Mouse (Mus musculus): ENCODE data around the gene Taar5. TPM values are rescaled to one million over a fixed set of nuclear protein-coding genes. Genes with fewer than 3 reads are reported as not detected.

Gene Taar5
- polyA plus RNA-seq, 1 experiment from 2014 or later = not detected

GRCm38 (mm10) chr10:23949508-23950005, 20.9 kb upstream of the Taar5 start, which contains the start of gene Taar3:
Gene Taar3 (plus strand): TSS chr10:23949558.
- no peaks in the 10 kb centered on the region for H3K4me1 ChIP-seq (ENCODE audit: insufficient read depth)
- H3K9ac ChIP-seq = no peak within 1 kb of the TSS
- no peaks in the 10 kb centered on the region for H3K36me3 ChIP-seq (ENCODE audit: insufficient read depth)
- H3K27ac ChIP-seq (ENCODE audit: low read depth) = no peak within 1 kb of the TSS
- no peak within 1 kb of the TSS for H3K4me2 ChIP-seq
- ATAC-seq (ENCODE audit: insufficient read depth) (no peak), DNase-seq (no peak)
- no peak for TF ChIP-seq CTCF (IDR thresholded peaks at IDR 0.05; ENCODE audit: low read depth)
- H3K27me3 ChIP-seq (ENCODE audit: insufficient read depth, low read length) = no peaks in the 10 kb centered on the region
- no peak within 1 kb of the TSS for H3K4me3 ChIP-seq (ENCODE audit: low read depth, low read length)
- H3K9me3 ChIP-seq (ENCODE audit: low read depth, low read length) = no peaks in the 10 kb centered on the region
- WGBS = 83% methylated on average over 16 of the region's 16 CpGs

- H3K4me1 ChIP-seq (ENCODE audit: insufficient read depth) = no peaks in the 10 kb centered on the region
- WGBS = 63% methylated on average over 6 of the region's 6 CpGs
- no peak for DNase-seq
- H3K27ac ChIP-seq (ENCODE audit: low read depth) = no peak overlapping the region
- no peak overlapping the region for H3K9ac ChIP-seq
- no peak overlapping the region for H3K4me2 ChIP-seq
- no peaks in the 10 kb centered on the region for H3K27me3 ChIP-seq (ENCODE audit: insufficient read depth, low read length)
- no peak overlapping the region for H3K4me3 ChIP-seq (ENCODE audit: low read depth, low read length)
- H3K9me3 ChIP-seq (ENCODE audit: low read depth, low read length) = no peaks in the 10 kb centered on the region
- H3K36me3 ChIP-seq (ENCODE audit: insufficient read depth) = no peaks in the 10 kb centered on the region
- ATAC-seq (ENCODE audit: insufficient read depth) = no peak
- no peak for TF ChIP-seq CTCF (IDR thresholded peaks at IDR 0.05; ENCODE audit: low read depth)
Measured at GRCm38 (mm10) chr10:23951714-23952113, 18.8 kb upstream of the Taar5 start.

- no peak for ATAC-seq (ENCODE audit: insufficient read depth)
- H3K4me2 ChIP-seq = no peak overlapping the region
- no peak for TF ChIP-seq CTCF (IDR thresholded peaks at IDR 0.05; ENCODE audit: low read depth)
- H3K4me1 ChIP-seq (ENCODE audit: insufficient read depth) = no peaks in the 10 kb centered on the region
- H3K9ac ChIP-seq = no peak overlapping the region
- DNase-seq = peak; percentile 16
- H3K4me3 ChIP-seq (ENCODE audit: low read depth, low read length) = no peak overlapping the region
- H3K9me3 ChIP-seq (ENCODE audit: low read depth, low read length) = no peaks in the 10 kb centered on the region
- no peaks in the 10 kb centered on the region for H3K36me3 ChIP-seq (ENCODE audit: insufficient read depth)
- no peak overlapping the region for H3K27ac ChIP-seq (ENCODE audit: low read depth)
- WGBS = 41% methylated on average over 3 of the region's 3 CpGs
- no peaks in the 10 kb centered on the region for H3K27me3 ChIP-seq (ENCODE audit: insufficient read depth, low read length)
Measured at GRCm38 (mm10) chr10:23959071-23959470, 11.4 kb upstream of the Taar5 start.

GRCm38 (mm10) chr10:23960444-23960915, 10.0 kb upstream of the Taar5 start, which contains the start of gene Taar4:
Gene Taar4 (plus strand): TSS chr10:23960494.
- no peak within 1 kb of the TSS for H3K27ac ChIP-seq (ENCODE audit: low read depth)

DNA sequence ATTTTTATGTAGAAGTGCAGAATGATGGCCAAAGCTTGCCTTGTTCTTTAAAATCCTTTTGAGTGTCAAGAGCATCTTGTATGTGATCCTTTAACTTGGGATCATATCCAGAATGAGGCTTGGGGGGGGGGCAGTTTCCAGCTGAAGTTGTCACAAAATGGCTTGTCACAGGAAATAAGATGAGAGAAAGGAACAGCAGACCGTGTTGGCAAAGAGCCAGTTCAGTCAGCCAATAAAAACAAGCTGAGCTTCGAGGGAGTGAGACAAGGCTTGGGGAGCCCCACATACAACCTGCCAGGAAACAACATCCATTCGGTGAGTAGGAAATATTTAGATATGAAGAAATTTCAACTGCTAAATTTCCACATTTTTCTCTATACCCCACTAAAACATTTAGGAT, 7.1 kb upstream of the Taar5 start:
- peak; percentile 74 for DNase-seq
- WGBS = 22% methylated on average over 3 of the region's 3 CpGs
- no peak for TF ChIP-seq CTCF (IDR thresholded peaks at IDR 0.05; ENCODE audit: low read depth)

More at GRCm38 (mm10) chr10:23960444-23960915, 10.0 kb upstream of the Taar5 start, which contains the start of gene Taar4:
- H3K9me3 ChIP-seq (ENCODE audit: low read depth, low read length) = no peaks in the 10 kb centered on the region
- no peak within 1 kb of the TSS for H3K4me3 ChIP-seq (ENCODE audit: low read depth, low read length)
- TF ChIP-seq CTCF (IDR thresholded peaks at IDR 0.05; ENCODE audit: low read depth) = no peak
- H3K4me1 ChIP-seq (ENCODE audit: insufficient read depth) = no peaks in the 10 kb centered on the region
- H3K27me3 ChIP-seq (ENCODE audit: insufficient read depth, low read length) = no peaks in the 10 kb centered on the region
- no peak within 1 kb of the TSS for H3K4me2 ChIP-seq
- H3K9ac ChIP-seq = no peak within 1 kb of the TSS
- H3K36me3 ChIP-seq (ENCODE audit: insufficient read depth) = no peaks in the 10 kb centered on the region
- DNase-seq = no peak
- ATAC-seq (ENCODE audit: insufficient read depth) = no peak
- 96% methylated on average over 13 of the region's 13 CpGs for WGBS

DNA sequence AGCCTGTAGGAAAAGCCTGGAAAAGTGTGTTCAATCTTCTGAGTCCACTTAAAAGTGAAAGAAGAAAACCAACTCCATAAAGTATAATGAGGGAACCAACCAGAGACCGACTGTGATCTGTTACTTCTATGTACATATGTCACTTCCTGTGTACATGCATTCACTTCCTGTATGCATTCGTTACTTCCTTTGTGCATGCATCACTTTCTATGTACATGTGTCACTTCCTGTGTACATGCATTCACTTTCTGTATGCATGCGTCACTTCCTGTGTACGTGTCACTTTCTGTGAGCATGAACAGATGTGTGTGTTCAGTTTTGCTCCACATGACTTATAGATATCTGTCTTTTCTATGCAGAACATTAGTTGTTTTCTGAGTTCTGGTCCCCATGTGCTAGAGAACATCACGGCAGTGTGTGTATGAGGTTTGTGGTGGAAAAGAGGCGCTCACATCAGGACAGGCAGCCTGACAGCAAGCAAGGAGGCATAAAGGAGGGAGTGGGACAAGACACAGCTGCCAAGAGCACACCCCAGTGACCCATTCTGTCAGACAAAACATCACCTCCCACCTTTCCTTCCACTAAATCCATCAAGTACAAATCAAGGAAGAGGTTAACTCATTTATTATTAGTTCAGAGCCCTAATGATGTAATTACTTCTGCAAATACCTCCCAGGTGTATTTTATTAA, 5.4 kb upstream of the Taar5 start:
- WGBS = 66% methylated on average over 6 of the region's 6 CpGs
- Histone ChIP-seq H3K36me3 (ENCODE audit: insufficient read depth) (no peaks in the 10 kb centered on the region), H3K27me3 (ENCODE audit: insufficient read depth, low read length) (no peaks in the 10 kb centered on the region), H3K9me3 (ENCODE audit: low read depth, low read length) (no peaks in the 10 kb centered on the region), H3K4me2 (no peak overlapping the region), H3K4me3 (ENCODE audit: low read depth, low read length) (no peak overlapping the region), H3K27ac (ENCODE audit: low read depth) (no peak overlapping the region), H3K9ac (no peak overlapping the region), H3K4me1 (ENCODE audit: insufficient read depth) (no peaks in the 10 kb centered on the region)
- ATAC-seq (ENCODE audit: insufficient read depth) = no peak
- DNase-seq = peak; percentile 12
- no peak for TF ChIP-seq CTCF (IDR thresholded peaks at IDR 0.05; ENCODE audit: low read depth)

More for the DNA sequence above, 7.1 kb upstream of the Taar5 start:
- H3K9ac ChIP-seq = no peak overlapping the region
- no peak overlapping the region for H3K4me3 ChIP-seq (ENCODE audit: low read depth, low read length)
- H3K27me3 ChIP-seq (ENCODE audit: insufficient read depth, low read length) = no peaks in the 10 kb centered on the region
- ATAC-seq (ENCODE audit: insufficient read depth) = peak; percentile 28; the same call in 1 of the 2 replicates
- H3K36me3 ChIP-seq (ENCODE audit: insufficient read depth) = no peaks in the 10 kb centered on the region
- no peaks in the 10 kb centered on the region for H3K9me3 ChIP-seq (ENCODE audit: low read depth, low read length)
- H3K27ac ChIP-seq (ENCODE audit: low read depth) = no peak overlapping the region
- H3K4me2 ChIP-seq = no peak overlapping the region
- H3K4me1 ChIP-seq (ENCODE audit: insufficient read depth) = no peaks in the 10 kb centered on the region

- Histone ChIP-seq H3K4me2 (no peak overlapping the region), H3K27ac (ENCODE audit: low read depth) (no peak overlapping the region), H3K36me3 (ENCODE audit: insufficient read depth) (no peaks in the 10 kb centered on the region), H3K4me1 (ENCODE audit: insufficient read depth) (no peaks in the 10 kb centered on the region), H3K9me3 (ENCODE audit: low read depth, low read length) (no peaks in the 10 kb centered on the region), H3K4me3 (ENCODE audit: low read depth, low read length) (no peak overlapping the region), H3K27me3 (ENCODE audit: insufficient read depth, low read length) (no peaks in the 10 kb centered on the region), H3K9ac (no peak overlapping the region)
- DNase-seq (no peak), ATAC-seq (ENCODE audit: insufficient read depth) (no peak)
- TF ChIP-seq CTCF (IDR thresholded peaks at IDR 0.05; ENCODE audit: low read depth) = no peak
- 79% methylated on average over 5 of the region's 5 CpGs for whole genome bisulfite sequencing
Measured at GRCm38 (mm10) chr10:23971256-23971655, 750 bp downstream of the Taar5 start.

All from lung, embryonic 14.5 days (tissue).